Mouse (Mus musculus) kidney, adult 2 months (tissue): ENCODE results near the gene Ubac2. TPM values are rescaled to one million over a fixed set of nuclear protein-coding genes. Genes with fewer than 3 reads are reported as not detected.

Experiments
- DNase-seq: peaks from one replicate; pipeline ENCODE4 v3.0.0; 2021
- H3K27ac ChIP-seq: fragments of 200-500 bp; 2 replicates; pipeline ENCODE4 v1.5.1; 2012; ENCODE audit warnings: low read depth, low read length, control low read depth, inconsistent platforms; ENCODE audit not compliant: insufficient read depth
- H3K27me3 ChIP-seq: fragments of 200-500 bp; replicated peaks from 2 replicates; pipeline ENCODE4 v1.6.1; 2012; ENCODE audit warnings: mild to moderate bottlenecking, moderate library complexity, low read length, inconsistent platforms; ENCODE audit not compliant: control insufficient read depth, insufficient read depth
- H3K36me3 ChIP-seq: fragments of 200-500 bp; 2 replicates; pipeline ENCODE4 v1.6.1; 2012; ENCODE audit warnings: mild to moderate bottlenecking, moderate library complexity, low read length, inconsistent platforms; ENCODE audit not compliant: control insufficient read depth, insufficient read depth
- H3K4me1 ChIP-seq: fragments of 200-500 bp; 2 replicates; pipeline ENCODE4 v1.6.1; 2011; ENCODE audit warnings: low read length; ENCODE audit not compliant: control insufficient read depth, insufficient read depth
- H3K4me3 ChIP-seq: fragments of 200-500 bp; 2 replicates; pipeline ENCODE4 v1.5.1; 2011; ENCODE audit warnings: mild to moderate bottlenecking, low read depth, low read length, control low read depth; ENCODE audit not compliant: insufficient read depth
- CTCF ChIP-seq: fragments of 200-500 bp; conservative IDR thresholded peaks from 2 replicates; pipeline ENCODE4 v1.5.1; 2011; ENCODE audit warnings: low read depth, mild to moderate bottlenecking, control low read depth, low read length, moderate library complexity, mixed read lengths; ENCODE audit not compliant: insufficient read depth, insufficient read length
- POLR2A ChIP-seq: fragments of 200-500 bp; IDR thresholded peaks from one replicate; pipeline ENCODE4 v1.6.1; 2011; ENCODE audit warnings: low read depth, low read length, control low read depth
- WGBS: fragments of 180-500 bp; shearing (Covaris S2); methylation state at CpG from one replicate; pipeline ENCODE4 v1.1.7; 2018; 5-methylcytosine and 5-hydroxymethylcytosine counted together
- polyA plus RNA-seq: library from polyadenylated mRNA; depleted of rRNA; stranded (reverse); fragments of >200 nt; gene quantifications from 2 replicates; pipeline ENCODE4 v1.2.3, GENCODE M21; 2012

The Ubac2 gene
- polyA plus RNA-seq, 1 experiment, result 69.3 TPM

GRCm38 (mm10) chr14:121924876-121925275 is 46.5 kb downstream of the Ubac2 start:
- Histone ChIP-seq H3K27me3 (no peaks in the 10 kb centered on the region), H3K4me3 (no peak overlapping the region), H3K36me3 (no peaks in the 10 kb centered on the region), H3K4me1 (peaks cover 7% of the 10 kb centered on the region), H3K27ac (no peak overlapping the region)
- TF ChIP-seq POLR2A, result no peak
- TF ChIP-seq CTCF, result no peak
- WGBS, result 77% methylated on average over 6 of the region's 6 CpGs
- DNase-seq, result no peak

GRCm38 (mm10) chr14:121926901-121927300 is 48.5 kb downstream of the Ubac2 start:
- H3K27me3 ChIP-seq, result no peaks in the 10 kb centered on the region
- TF ChIP-seq CTCF (no peak), POLR2A (no peak)
- H3K4me1 ChIP-seq, result no peaks in the 10 kb centered on the region
- H3K36me3 ChIP-seq, result no peaks in the 10 kb centered on the region
- WGBS, result 89% methylated on average over 6 of the region's 6 CpGs
- no peak overlapping the region for H3K27ac ChIP-seq
- no peak overlapping the region for H3K4me3 ChIP-seq
- no peak for DNase-seq

GRCm38 (mm10) chr14:121927451-121927850 is 49.0 kb downstream of the Ubac2 start:
- no peak for TF ChIP-seq POLR2A
- no peak for TF ChIP-seq CTCF
- 92% methylated on average over 8 of the region's 8 CpGs for WGBS
- Histone ChIP-seq H3K36me3 (no peaks in the 10 kb centered on the region), H3K27ac (no peak overlapping the region), H3K4me1 (no peaks in the 10 kb centered on the region), H3K27me3 (no peaks in the 10 kb centered on the region), H3K4me3 (no peak overlapping the region)
- DNase-seq, result no peak

GRCm38 (mm10) chr14:121928375-121929137 is 50.1 kb downstream of the Ubac2 start:
- peak overlapping the region; percentile 65; the same call in 1 of the 2 replicates for H3K27ac ChIP-seq
- no peaks in the 10 kb centered on the region for H3K27me3 ChIP-seq
- WGBS, result 63% methylated on average over 8 of the region's 8 CpGs

GRCm38 (mm10) chr14:121929243-121929951 is 51.0 kb downstream of the Ubac2 start:
- Histone ChIP-seq H3K4me3 (no peak overlapping the region), H3K27ac (peak overlapping the region; percentile 65; the same call in 1 of the 2 replicates), H3K36me3 (no peaks in the 10 kb centered on the region), H3K27me3 (no peaks in the 10 kb centered on the region), H3K4me1 (no peaks in the 10 kb centered on the region)
- peak; percentile 37 for DNase-seq
- WGBS, result 77% methylated on average over 12 of the region's 12 CpGs
- TF ChIP-seq CTCF (no peak), POLR2A (no peak)

More at GRCm38 (mm10) chr14:121928375-121929137, 50.1 kb downstream of the Ubac2 start:
- TF ChIP-seq CTCF (no peak), POLR2A (no peak)
- Histone ChIP-seq H3K4me3 (no peak overlapping the region), H3K4me1 (no peaks in the 10 kb centered on the region), H3K36me3 (no peaks in the 10 kb centered on the region)
- DNase-seq, result peak; percentile 64

GRCm38 (mm10) chr14:121930731-121931383 is 52.4 kb downstream of the Ubac2 start:
- TF ChIP-seq POLR2A (no peak), CTCF (no peak)
- Histone ChIP-seq H3K27ac (no peak overlapping the region), H3K4me1 (no peaks in the 10 kb centered on the region), H3K27me3 (no peaks in the 10 kb centered on the region), H3K4me3 (no peak overlapping the region), H3K36me3 (no peaks in the 10 kb centered on the region)
- 69% methylated on average over 7 of the region's 7 CpGs for WGBS
- DNase-seq, result no peak

GRCm38 (mm10) chr14:121931594-121931993 is 53.2 kb downstream of the Ubac2 start:
- Histone ChIP-seq H3K4me1 (no peaks in the 10 kb centered on the region), H3K27me3 (no peaks in the 10 kb centered on the region), H3K4me3 (no peak overlapping the region), H3K27ac (no peak overlapping the region), H3K36me3 (no peaks in the 10 kb centered on the region)
- no peak for DNase-seq
- 84% methylated on average over 3 of the region's 3 CpGs for WGBS
- no peak for TF ChIP-seq CTCF
- no peak for TF ChIP-seq POLR2A
